In genomic region chr11:8537013-8537614, GRCm38 (mm10) we compare ENCODE assay signal across 12 mouse cellular contexts.
DNase-seq lines count a peak whose midpoint lies in the region; ATAC-seq and TF ChIP-seq lines count a peak whose summit lies in the region.
"Had no signal": no experiment of that assay in that cellular context is flagged by ENCODE, and none has a peak within 500 bp of the region (broad histone marks: within the 10 kb centered on the region; RNA-seq: fewer than 3 reads in every experiment).

No protein-coding gene starts in this region.

- no peak overlapping the region for H3K4me2 ChIP-seq in heart, embryonic 11.5 days
- no peak overlapping the region for H3K4me2 ChIP-seq in embryonic facial prominence, embryonic 15.5 days (replicated peaks)
- no peak overlapping the region for H3K4me2 ChIP-seq in lung, postnatal 0 days (replicated peaks; ENCODE audit: low read depth, low read length)
- no peak overlapping the region for H3K4me2 ChIP-seq in hindbrain, embryonic 13.5 days

- H3K4me3 ChIP-seq in heart, embryonic 11.5 days (ENCODE audit: low read depth, low read length): no peak overlapping the region
- H3K4me3 ChIP-seq in embryonic facial prominence, embryonic 15.5 days (replicated peaks): no peak overlapping the region
- H3K4me3 ChIP-seq in lung, postnatal 0 days (ENCODE audit: low read depth, low read length): no peak overlapping the region
- no peak overlapping the region for H3K4me3 ChIP-seq in hindbrain, embryonic 13.5 days

- TF ChIP-seq CTCF in lung, postnatal 0 days (IDR thresholded peaks at IDR 0.05): no peak

- 57% methylated on average over 5 of the region's 5 CpGs for WGBS in heart, embryonic 11.5 days (ENCODE audit: insufficient replicate concordance)
- WGBS in embryonic facial prominence, embryonic 15.5 days: 44% methylated on average over 5 of the region's 5 CpGs
- WGBS in lung, postnatal 0 days: 60% methylated on average over 5 of the region's 5 CpGs
- WGBS in hindbrain, embryonic 13.5 days: 90% methylated on average over 5 of the region's 5 CpGs

- DNase-seq in heart, adult 18-20 months: peak; percentile 38 to 58
- peak; percentile 36 to 40 for DNase-seq in heart, postnatal 14 days
- peak; percentile 78 for DNase-seq in lung, postnatal 0 days (ENCODE audit: low spot score)
- DNase-seq in spleen, postnatal 36 days (ENCODE audit: low spot score in 2 of 2): no peak
- no peak for DNase-seq in right cerebral cortex, postnatal 36 days (ENCODE audit: low spot score in 2 of 2)
- DNase-seq: right cerebral cortex, postnatal 25 days; thymus, adult 18-20 months had no signal

- no peak for ATAC-seq in heart, embryonic 11.5 days (replicated peaks; ENCODE audit: insufficient number of reproducible peaks, low FRiP score, low TSS enrichment)
- ATAC-seq in embryonic facial prominence, embryonic 15.5 days (ENCODE audit: insufficient number of reproducible peaks, low FRiP score, low TSS enrichment, low read depth): peak; percentile 26; the same call in 1 of the 2 replicates
- ATAC-seq in lung, postnatal 0 days: peak; percentile 68
- ATAC-seq in hindbrain, embryonic 13.5 days (ENCODE audit: low FRiP score): no peak
- ATAC-seq: hindbrain, postnatal 0 days had no signal

- H3K4me1 ChIP-seq in heart, embryonic 11.5 days (ENCODE audit: control insufficient read depth, insufficient read depth, low read length): 0 out of 2 replicates have a peak, but pooled peaks cover 3% of the 10 kb centered on the region
- peaks cover 45% of the 10 kb centered on the region for H3K4me1 ChIP-seq in embryonic facial prominence, embryonic 15.5 days
- H3K4me1 ChIP-seq in lung, postnatal 0 days (ENCODE audit: insufficient read depth, low read depth, low read length): no peaks in the 10 kb centered on the region
- H3K4me1 ChIP-seq in hindbrain, embryonic 13.5 days (replicated peaks): peaks cover 3% of the 10 kb centered on the region

- no peaks in the 10 kb centered on the region for H3K9me3 ChIP-seq in heart, embryonic 11.5 days (replicated peaks; ENCODE audit: control insufficient read depth, low read length)
- H3K9me3 ChIP-seq in embryonic facial prominence, embryonic 15.5 days (replicated peaks): no peaks in the 10 kb centered on the region
- H3K9me3 ChIP-seq in lung, postnatal 0 days (ENCODE audit: low read length): no peaks in the 10 kb centered on the region
- H3K9me3 ChIP-seq in hindbrain, embryonic 13.5 days: no peaks in the 10 kb centered on the region

- H3K36me3 ChIP-seq in heart, embryonic 11.5 days (ENCODE audit: control insufficient read depth, insufficient read depth, low read length): no peaks in the 10 kb centered on the region; the same call in 1 of the 2 replicates
- H3K36me3 ChIP-seq in embryonic facial prominence, embryonic 15.5 days: peaks cover 6% of the 10 kb centered on the region; the same call in 1 of the 2 replicates
- H3K36me3 ChIP-seq in lung, postnatal 0 days (ENCODE audit: insufficient read depth, low read length): no peaks in the 10 kb centered on the region; the same call in 1 of the 2 replicates
- H3K36me3 ChIP-seq in hindbrain, embryonic 13.5 days: no peaks in the 10 kb centered on the region

- no peak overlapping the region for H3K9ac ChIP-seq in heart, embryonic 11.5 days (ENCODE audit: low read depth, low read length)
- no peak overlapping the region for H3K9ac ChIP-seq in embryonic facial prominence, embryonic 15.5 days
- H3K9ac ChIP-seq in lung, postnatal 0 days (replicated peaks; ENCODE audit: low read depth): no peak overlapping the region
- no peak overlapping the region for H3K9ac ChIP-seq in hindbrain, embryonic 13.5 days

- no peak overlapping the region for H3K27ac ChIP-seq in heart, embryonic 11.5 days (ENCODE audit: low read depth, low read length)
- peak overlapping the region; percentile 59 for H3K27ac ChIP-seq in embryonic facial prominence, embryonic 15.5 days (replicated peaks)
- H3K27ac ChIP-seq in lung, postnatal 0 days (ENCODE audit: low read length): peak overlapping the region; percentile 20; the same call in 1 of the 2 replicates
- no peak overlapping the region for H3K27ac ChIP-seq in hindbrain, embryonic 13.5 days
- H3K27ac ChIP-seq: hindbrain, postnatal 0 days; macrophage had no signal

- no peaks in the 10 kb centered on the region for H3K27me3 ChIP-seq in heart, embryonic 11.5 days (ENCODE audit: control insufficient read depth, insufficient read depth, low read length)
- no peaks in the 10 kb centered on the region for H3K27me3 ChIP-seq in embryonic facial prominence, embryonic 15.5 days
- no peaks in the 10 kb centered on the region for H3K27me3 ChIP-seq in lung, postnatal 0 days (replicated peaks; ENCODE audit: insufficient read depth, low read length)
- no peaks in the 10 kb centered on the region for H3K27me3 ChIP-seq in hindbrain, embryonic 13.5 days

- intact Hi-C loops in heart, postnatal 14 days (cut with DNase I): loop anchor here (2.0 to 5.0 kb wide), 2 partner anchors 420 to 600 kb away; no protein-coding TSS in a partner anchor

- TF ChIP-seq EP300 in lung, postnatal 0 days (IDR thresholded peaks at IDR 0.05): peak; percentile 52; the same call in 1 of the 2 replicates

Comparison
In these comparisons a context has a peak if more than half of its experiments do, and no peak if none do; other contexts are left out.
1. DNase-seq: peak in heart, adult 18-20 months (2 of 2), heart, postnatal 14 days (2 of 2) and lung, postnatal 0 days (single experiment); none in spleen, postnatal 36 days (0 of 2) and right cerebral cortex, postnatal 36 days (0 of 2).
2. ATAC-seq: peak in embryonic facial prominence, embryonic 15.5 days (single experiment) and lung, postnatal 0 days (single experiment); none in heart, embryonic 11.5 days (single experiment) and hindbrain, embryonic 13.5 days (single experiment).
3. H3K27ac ChIP-seq: peak in embryonic facial prominence, embryonic 15.5 days (single experiment) and lung, postnatal 0 days (single experiment); none in heart, embryonic 11.5 days (single experiment) and hindbrain, embryonic 13.5 days (single experiment).